Mouse (Mus musculus) lung, postnatal 0 days (tissue): ENCODE data around the gene Hapln2.
A peak's percentile ranks its signal among the peaks of the same experiment; 100 is the strongest.

Experiments
- CTCF ChIP-seq: IDR thresholded peaks from 2 replicates; pipeline ENCODE4 v1.5.1; 2016; ENCODE audit warnings: antibody characterized with exemption, mild to moderate bottlenecking
- EP300 ChIP-seq: IDR thresholded peaks from 2 replicates; pipeline ENCODE4 v1.6.1; 2016; ENCODE audit warnings: antibody characterized with exemption, mild to moderate bottlenecking, control low read depth

- TF ChIP-seq CTCF (no peak), EP300 (peak; percentile 67)
These were observed 3.4 kb upstream of the Hapln2 start for GRCm38 (mm10) chr3:88030608-88031395.
